Mouse (Mus musculus) embryonic stem cell, embryonic (primary cell): ENCODE measurements at regions not wholly inside any gene's neighbourhood (a gene's known extent, or its start where the extent isn't known, plus 50 kb on each side); places are given as distances from the start of the nearest gene placed in this dataset.
"Not testable (repeated sequence)": the region's sequence is repeated elsewhere in the genome, so short reads cannot be mapped to it uniquely, and the experiment has no call there.

Experiments
- CTCF ChIA-PET, 4 experiments: fragments of 300-600 bp in 2 of 4; fragments of 350-600 bp in 2 of 4; sonication (Branson Sonifier 250); formaldehyde crosslinking; loops; one replicate each; lab custom pipeline; 2022; ENCODE audit warnings: inconsistent platforms in 2 of 4; lab: Charles Lee
- POLR2A ChIA-PET, 4 experiments: fragments of 300-600 bp in 2 of 4; fragments of 350-600 bp in 2 of 4; sonication (Branson Sonifier 250); formaldehyde crosslinking; loops; one replicate each; lab custom pipeline; 2022; ENCODE audit warnings: antibody characterized with exemption in 4 of 4, inconsistent platforms in 1 of 4; lab: Charles Lee

DNA sequence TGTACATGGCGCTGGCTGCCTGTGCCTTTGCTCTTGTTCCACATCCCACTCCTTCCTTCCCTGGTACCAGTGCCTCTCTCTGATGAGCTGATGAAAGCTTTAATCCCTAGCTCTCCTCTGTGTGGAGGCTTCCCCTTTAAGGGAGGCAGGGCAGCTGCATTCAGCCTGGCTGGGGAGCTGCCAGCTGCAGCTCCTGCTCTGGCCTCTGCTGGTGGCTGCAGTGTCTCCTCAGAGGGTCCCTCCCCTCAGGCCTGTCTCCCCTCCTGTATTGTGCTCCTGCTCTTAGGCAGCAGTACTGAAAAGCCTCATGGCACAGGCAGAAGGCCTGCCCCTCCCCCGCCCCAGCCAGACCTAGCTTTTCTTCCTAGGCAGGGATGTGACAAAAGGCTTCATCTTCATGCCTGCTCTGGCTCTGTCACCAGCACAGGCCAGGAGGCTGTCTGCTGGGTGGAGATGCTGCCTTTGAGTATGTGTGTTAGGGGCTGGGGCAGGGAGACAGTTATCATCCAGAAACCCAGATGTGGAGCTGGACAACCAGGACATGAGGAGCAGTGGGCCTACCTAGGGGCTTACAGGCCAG is 97.7 kb upstream of the Zcchc13 start:
- CTCF ChIA-PET: interaction anchor here in 1 of 4 experiments (0.6 kb wide), 2 partner anchors 79 to 92 kb away, joined by 3 read pairs; no protein-coding TSS in a partner anchor
- POLR2A ChIA-PET: not testable (repeated sequence)

DNA sequence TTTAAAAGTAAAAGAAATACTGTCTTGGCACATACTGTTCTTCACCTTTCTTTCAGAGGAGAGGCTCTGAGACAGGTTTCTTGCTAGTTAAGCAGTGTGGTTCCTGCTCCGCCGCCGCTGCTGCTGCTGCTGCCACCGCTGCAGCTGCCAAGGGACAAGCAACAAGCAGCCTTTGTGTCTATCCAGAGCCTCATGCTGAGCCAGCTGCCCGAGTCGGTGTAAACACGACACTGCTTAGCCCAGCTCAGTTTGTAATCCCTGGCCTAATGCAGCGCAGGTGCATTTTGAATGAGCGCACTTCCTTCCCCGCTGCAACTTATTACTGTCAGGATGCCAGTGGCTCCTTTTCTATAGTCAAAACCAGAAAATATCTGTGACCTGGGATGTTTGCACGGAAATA is 97.1 kb upstream of the Zcchc13 start:
- ChIA-PET CTCF (interaction anchor here in 1 of 4 experiments (0.6 kb wide), 1 partner anchor 78 kb away, joined by 3 read pairs; no protein-coding TSS in a partner anchor), POLR2A (no interaction called here)

DNA sequence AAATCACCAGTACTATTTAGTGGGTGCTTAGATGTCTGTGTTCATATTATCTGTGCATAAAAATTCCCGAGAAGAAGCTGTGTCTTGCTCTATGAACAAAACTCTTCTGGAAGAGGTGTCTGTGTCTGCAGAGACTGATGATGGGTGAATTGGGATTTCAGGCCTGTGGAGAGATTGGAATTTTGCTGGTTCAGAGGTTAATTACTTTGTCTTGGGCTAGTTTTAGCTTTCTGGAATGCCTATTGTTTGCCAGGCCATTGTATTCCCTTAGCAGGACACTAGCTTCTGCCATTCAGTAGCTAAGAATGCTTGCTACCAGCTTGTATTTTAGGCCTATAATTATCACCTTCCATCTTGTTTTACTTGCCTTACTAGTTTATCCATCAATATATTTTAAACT is 96.6 kb upstream of the Zcchc13 start:
- ChIA-PET POLR2A (no interaction called here), CTCF (no interaction called here)

DNA sequence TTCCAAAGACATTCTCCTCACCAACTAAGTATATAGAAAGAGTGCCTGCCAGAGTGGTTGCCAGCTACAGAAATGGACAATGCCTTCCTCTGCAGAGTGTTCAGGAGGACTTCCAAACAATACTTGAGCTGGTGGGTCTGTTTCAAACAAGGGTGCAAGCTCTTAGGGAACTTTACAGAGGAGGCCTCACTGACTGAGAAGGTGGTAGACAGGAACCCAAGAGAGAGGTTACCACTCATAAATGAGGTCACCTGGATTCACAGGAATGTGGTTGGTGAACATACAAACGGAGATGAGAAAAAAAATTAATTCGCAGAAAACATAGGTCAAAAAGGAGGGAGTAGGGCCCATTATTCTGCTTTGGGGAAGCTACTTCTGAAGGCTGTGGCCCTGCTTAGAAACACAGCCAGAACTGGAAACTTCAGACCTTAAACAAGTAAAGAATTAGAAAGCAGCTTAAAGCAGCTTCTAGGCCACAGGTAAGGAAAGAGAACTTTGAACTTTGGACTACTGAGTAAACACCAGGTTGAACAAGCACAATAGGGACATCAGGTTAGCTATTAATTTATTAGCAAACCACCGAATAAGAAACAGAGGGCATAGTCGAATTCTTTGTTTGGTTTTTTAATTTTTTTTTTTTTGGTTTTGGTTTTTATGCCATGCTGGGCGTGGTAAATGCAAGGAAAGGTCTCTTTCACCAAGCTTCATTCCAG is 83.7 kb upstream of the Zcchc13 start:
- POLR2A ChIA-PET: no interaction called here
- CTCF ChIA-PET: no interaction called here

DNA sequence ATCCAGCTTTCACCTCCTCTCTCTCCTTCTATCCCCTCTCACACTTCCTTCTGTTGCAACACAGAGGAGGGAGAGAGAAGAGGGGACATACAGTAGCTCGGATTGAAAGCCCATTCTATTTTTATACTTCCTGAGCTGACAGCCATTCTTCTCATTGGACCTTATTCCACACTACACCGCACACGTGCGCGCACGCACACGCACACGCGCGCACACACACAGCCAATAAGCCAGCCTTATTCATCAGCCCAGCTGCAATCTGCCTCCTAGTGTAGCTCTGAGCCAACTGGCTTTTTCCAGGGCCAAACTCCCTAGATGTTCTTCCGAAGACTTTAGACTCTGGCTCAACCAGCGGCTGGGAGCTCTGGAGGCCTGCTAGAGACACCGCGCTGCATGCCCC is 79.1 kb upstream of the Zcchc13 start:
- POLR2A ChIA-PET: no interaction called here

DNA sequence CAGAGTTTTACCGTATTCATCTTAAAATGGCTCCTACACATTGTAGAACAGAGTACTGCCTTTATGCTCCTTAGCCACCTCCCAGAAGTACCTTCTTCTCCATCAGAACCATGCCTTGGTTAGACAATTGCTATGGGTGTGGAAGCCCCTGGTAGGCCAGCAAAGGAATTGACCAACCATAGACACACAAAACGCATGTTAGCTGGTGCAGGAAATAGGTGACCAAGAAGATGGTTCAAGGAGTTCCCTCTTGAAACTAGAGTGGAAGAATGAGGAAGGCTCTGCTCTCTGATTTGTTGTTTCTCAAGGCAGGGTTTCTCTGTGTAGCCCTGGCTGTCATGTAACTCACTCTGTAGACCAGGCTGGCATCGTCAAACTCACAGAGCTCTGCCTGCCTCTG is 77.2 kb upstream of the Zcchc13 start:
- ChIA-PET POLR2A (no interaction called here), CTCF (no interaction called here)

More for the DNA sequence above, 79.1 kb upstream of the Zcchc13 start:
- CTCF ChIA-PET: no interaction called here

DNA sequence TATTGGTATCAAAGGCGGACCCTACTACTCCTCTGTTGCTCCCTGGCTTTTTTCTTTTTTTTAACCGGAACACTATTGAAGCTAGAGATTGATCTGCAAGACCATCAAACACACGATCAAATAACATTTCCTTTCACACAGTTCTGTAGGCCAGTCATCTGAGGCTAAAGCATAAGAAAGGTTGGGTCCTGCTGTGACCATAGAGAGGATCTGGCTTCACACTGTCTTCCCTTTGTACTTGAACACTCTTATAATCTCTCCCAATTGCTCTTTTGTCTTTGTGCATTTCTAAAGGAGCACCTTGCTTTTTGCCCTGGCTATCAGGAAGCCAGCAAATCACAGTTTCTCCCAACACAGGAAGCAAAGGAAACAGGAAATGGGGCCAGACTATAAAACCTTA is 76.8 kb upstream of the Zcchc13 start:
- ChIA-PET CTCF (no interaction called here), POLR2A (no interaction called here)

DNA sequence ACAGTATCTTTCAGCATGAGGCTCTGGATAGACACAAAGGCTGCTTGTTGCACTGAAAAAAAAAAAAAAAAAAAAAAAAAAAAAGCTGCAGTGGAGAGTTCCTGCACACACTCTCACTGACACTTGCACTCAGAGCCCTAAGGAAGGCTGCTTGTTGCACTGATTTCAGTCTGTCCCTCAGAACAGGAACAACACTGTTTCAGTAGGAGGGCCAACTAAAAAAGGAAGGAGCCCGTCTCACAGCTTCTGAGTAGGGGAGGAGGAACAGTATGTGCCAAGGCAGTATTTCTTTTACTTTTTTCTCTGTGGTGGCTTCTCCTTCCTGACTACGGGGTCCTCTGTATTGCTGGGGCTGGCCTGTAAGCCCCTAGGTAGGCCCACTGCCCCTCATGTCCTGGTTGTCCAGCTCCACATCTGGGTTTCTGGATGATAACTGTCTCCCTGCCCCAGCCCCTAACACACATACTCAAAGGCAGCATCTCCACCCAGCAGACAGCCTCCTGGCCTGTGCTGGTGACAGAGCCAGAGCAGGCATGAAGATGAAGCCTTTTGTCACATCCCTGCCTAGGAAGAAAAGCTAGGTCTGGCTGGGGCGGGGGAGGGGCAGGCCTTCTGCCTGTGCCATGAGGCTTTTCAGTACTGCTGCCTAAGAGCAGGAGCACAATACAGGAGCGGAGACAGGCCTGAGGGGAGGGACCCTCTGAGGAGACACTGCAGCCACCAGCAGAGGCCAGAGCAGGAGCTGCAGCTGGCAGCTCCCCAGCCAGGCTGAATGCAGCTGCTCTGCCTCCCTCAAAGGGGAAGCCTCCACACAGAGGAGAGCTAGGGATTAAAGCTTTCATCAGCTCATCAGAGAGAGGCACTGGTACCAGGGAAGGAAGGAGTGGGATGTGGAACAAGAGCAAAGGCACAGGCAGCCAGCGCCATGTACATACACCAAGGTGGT is 75.1 kb upstream of the Zcchc13 start:
- POLR2A ChIA-PET: interaction anchor here in 2 of 4 experiments (0.7 kb wide), 2 partner anchors 76 to 474 kb away, joined by 3 to 8 read pairs; no protein-coding TSS in a partner anchor
- CTCF ChIA-PET: interaction anchor here in 1 of 4 experiments (0.6 kb wide), 1 partner anchor 1491 kb away, joined by 9 read pairs; no protein-coding TSS in a partner anchor

DNA sequence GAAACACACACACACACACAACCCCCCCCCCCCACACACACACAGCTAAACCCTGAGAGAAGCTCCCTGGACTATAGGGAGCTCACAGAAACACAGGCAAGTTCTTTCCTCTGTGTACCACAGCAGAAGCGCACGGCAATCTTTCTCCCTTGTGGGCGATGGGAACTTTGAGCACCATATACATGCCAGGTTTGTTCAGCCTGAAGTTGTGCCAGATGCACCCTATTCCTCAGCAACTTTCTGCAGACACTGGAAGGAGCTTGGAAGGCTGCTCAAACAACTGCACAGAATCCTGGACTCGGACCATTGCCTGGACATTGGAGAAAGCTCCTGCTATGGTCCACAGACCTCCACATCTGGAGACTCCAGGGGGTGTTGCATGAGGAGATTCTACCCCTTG is 74.3 kb upstream of the Zcchc13 start:
- ChIA-PET POLR2A (interaction anchor here in 1 of 4 experiments (0.7 kb wide), 1 partner anchor 473 kb away, joined by 3 read pairs; no protein-coding TSS in a partner anchor), CTCF (no interaction called here)

DNA sequence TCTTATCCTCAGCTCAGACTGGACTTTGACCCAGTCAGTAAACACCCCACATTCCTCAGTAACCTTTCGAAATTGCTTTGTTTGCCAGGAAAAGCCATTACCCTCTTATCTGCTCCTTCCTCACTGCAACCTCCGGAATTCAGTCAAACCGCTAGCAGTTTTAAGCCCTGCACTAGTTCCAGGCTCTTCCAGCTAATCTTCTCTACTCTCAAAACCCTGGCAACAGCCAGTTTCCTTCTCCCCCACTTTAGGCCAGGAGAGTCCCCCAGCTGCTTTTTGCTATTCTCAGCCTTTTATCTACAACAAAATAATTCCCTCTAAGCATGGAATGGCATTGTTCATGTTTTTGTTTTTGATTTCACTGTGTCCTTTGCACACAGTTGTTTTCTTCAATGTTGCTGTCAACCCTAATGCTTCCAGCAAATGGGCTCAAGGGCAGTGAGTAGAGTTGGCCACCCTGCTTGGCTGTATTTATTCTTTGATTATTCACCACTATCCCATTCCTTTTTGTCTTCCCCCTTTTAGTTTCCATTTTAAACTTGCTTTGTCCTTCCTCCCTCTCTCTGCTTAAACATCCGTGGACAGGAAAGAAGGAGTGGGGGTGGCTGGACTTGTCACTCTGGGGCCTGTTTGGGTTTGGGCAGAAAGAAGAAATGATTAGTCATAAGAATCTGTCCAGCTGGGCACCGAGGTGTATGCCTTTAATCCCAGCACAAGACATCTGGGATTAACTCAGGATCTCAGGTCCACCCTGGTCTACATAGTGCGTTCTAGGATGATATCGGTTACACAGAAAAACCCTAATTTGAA is 73.5 kb upstream of the Zcchc13 start:
- ChIA-PET POLR2A (no interaction called here), CTCF (no interaction called here)

DNA sequence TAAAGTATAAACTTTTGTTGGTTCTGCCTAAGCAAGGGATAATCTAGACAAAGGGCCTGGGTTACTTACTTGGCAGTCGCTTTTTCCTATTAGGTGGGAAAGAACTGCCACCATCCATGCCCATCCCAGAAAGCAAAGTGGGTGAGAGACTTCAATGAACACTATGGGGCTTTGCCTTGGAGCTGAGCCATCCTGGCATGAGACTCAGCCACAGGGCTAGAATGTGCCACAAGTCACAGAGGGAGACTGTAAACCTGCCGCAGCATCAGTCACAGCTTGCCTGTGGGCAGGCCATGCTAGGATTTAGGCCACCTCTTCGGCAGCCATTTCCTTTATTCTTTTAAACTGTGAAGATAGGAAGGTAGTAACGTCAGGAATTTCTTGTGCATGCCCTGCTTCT is 72.9 kb upstream of the Zcchc13 start:
- ChIA-PET CTCF (no interaction called here), POLR2A (interaction anchor here in 1 of 4 experiments (0.6 kb wide), 1 partner anchor 70 kb away, joined by 4 read pairs; no protein-coding TSS in a partner anchor)

DNA sequence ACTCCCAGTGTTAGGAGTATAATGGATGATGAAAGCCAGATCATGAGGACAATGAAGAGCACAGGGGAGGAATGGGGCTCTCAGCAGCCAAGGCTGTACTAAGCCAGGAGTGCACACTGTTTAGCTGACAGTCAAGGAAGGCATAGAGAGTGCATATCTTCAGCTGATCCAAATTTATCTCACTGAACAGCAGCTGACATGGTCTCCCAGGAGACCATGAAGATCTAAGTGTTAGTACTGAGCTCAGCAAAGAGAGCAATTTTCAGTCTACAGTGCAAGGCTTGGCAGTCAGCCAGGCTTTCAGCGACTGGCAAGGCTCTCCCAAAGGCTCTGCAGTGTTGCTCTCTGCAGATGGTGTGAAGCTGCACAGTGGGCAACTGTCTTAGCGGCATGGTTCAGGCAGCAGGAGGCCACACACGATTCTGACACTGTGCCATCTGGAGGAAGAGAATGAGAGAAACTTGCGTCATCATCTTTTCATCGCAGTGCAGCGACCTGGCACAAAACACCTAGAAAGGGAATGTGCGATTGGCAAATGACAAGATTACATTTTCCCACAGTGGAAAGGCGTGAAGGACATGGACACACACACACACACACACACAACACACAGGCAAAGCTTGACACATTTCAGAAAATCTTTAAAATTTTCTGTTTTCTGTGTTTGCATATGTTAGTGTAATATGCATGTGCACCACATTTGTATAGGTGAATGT is 66.7 kb upstream of the Zcchc13 start:
- ChIA-PET CTCF (no interaction called here), POLR2A (no interaction called here)

DNA sequence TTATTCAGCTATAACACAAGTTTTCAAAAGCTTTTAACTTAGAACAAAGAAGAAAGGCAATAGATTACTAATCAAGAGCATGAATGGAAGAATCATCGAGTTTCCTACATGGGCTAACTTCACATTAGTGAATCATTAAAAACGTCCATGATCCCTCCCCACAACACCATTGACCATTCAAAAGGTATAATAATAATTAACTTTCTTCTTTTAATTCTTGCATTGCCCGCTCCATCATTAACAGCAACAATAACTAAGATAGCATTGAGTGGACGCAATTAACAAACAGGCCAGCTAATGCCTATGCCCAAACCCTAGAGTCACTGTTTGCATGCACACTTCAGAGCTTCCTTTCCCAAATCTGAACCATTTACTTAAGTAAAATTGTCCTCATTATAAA is 57.0 kb upstream of the Zcchc13 start:
- ChIA-PET POLR2A (interaction anchor here in 1 of 4 experiments (0.5 kb wide), 1 partner anchor 112 kb away, joined by 3 read pairs; no protein-coding TSS in a partner anchor), CTCF (no interaction called here)

DNA sequence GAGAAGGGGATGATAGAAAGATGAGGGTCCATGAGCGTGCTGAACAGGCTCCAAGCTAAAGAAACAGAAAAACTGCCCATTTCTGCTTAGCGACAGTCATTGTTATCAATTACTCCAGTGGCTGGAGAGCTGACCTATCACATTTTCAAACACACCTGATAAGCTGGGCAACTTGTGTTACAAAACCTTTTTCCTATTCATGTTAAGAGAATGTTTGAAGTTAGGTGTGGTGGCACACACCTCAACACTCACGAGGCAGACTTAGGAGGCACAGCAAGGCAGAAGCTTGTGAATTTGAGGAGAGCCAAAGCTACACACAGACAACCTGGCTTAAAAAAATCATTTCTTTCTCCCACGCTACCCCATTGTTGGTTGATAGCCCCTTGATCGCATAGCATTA is 50.9 kb upstream of the Zcchc13 start:
- ChIA-PET CTCF (no interaction called here), POLR2A (no interaction called here)
